17 mouse cellular contexts compared by ENCODE assay signal in genomic region chr1:134815748-134816147, GRCm38 (mm10).
DNase-seq lines count a peak whose midpoint lies in the region; ATAC-seq and TF ChIP-seq lines count a peak whose summit lies in the region.
"Had no signal": no experiment of that assay in that cellular context is flagged by ENCODE, and none has a peak within 500 bp of the region (broad histone marks: within the 10 kb centered on the region; RNA-seq: fewer than 3 reads in every experiment).

No protein-coding gene starts in this region.

- no peak for ATAC-seq in heart, embryonic 13.5 days (ENCODE audit: extremely low read depth, insufficient number of reproducible peaks, low FRiP score, low TSS enrichment)
- no peak for ATAC-seq in intestine, embryonic 14.5 days (replicated peaks; ENCODE audit: low FRiP score, low TSS enrichment, low read depth)
- ATAC-seq in intestine, postnatal 0 days = no peak
- no peak for ATAC-seq in stomach, embryonic 15.5 days (ENCODE audit: insufficient read depth, low FRiP score, low read depth)
- no peak for ATAC-seq in stomach, postnatal 0 days (ENCODE audit: low FRiP score, low TSS enrichment)

- no peak overlapping the region for H3K4me2 ChIP-seq in heart, embryonic 13.5 days
- no peak overlapping the region for H3K4me2 ChIP-seq in intestine, embryonic 14.5 days (ENCODE audit: low read length)
- no peak overlapping the region for H3K4me2 ChIP-seq in intestine, postnatal 0 days (replicated peaks; ENCODE audit: low read depth)
- H3K4me2 ChIP-seq in stomach, embryonic 15.5 days = no peak overlapping the region
- H3K4me2 ChIP-seq in stomach, postnatal 0 days (replicated peaks; ENCODE audit: low read depth) = no peak overlapping the region
- H3K4me2 ChIP-seq: midbrain, embryonic 12.5 days had no signal

- 79% methylated on average over 3 of the region's 3 CpGs for WGBS in heart, embryonic 13.5 days
- WGBS in intestine, embryonic 14.5 days = 59% methylated on average over 3 of the region's 3 CpGs
- 76% methylated on average over 3 of the region's 3 CpGs for WGBS in intestine, postnatal 0 days
- whole genome bisulfite sequencing in stomach, embryonic 15.5 days = 85% methylated on average over 3 of the region's 3 CpGs
- WGBS in stomach, postnatal 0 days = 70% methylated on average over 3 of the region's 3 CpGs

- H3K36me3 ChIP-seq in heart, embryonic 13.5 days = peaks cover 27% of the 10 kb centered on the region
- no peaks in the 10 kb centered on the region for H3K36me3 ChIP-seq in intestine, embryonic 14.5 days (ENCODE audit: control insufficient read depth, insufficient read depth, low read length)
- no peaks in the 10 kb centered on the region for H3K36me3 ChIP-seq in intestine, postnatal 0 days (ENCODE audit: control insufficient read depth, insufficient read depth)
- H3K36me3 ChIP-seq in stomach, embryonic 15.5 days = no peaks in the 10 kb centered on the region
- 0 out of 2 replicates have a peak, but pooled peaks cover 2% of the 10 kb centered on the region for H3K36me3 ChIP-seq in stomach, postnatal 0 days (ENCODE audit: control insufficient read depth, insufficient read depth, low read length)
- H3K36me3 ChIP-seq: liver, embryonic 15.5 days; midbrain, embryonic 12.5 days had no signal

- no peak for TF ChIP-seq CTCF in intestine, postnatal 0 days (IDR thresholded peaks at IDR 0.05; ENCODE audit: low read depth)
- TF ChIP-seq CTCF in stomach, postnatal 0 days (IDR thresholded peaks at IDR 0.05; ENCODE audit: low read depth) = no peak

- H3K4me1 ChIP-seq in heart, embryonic 13.5 days = peaks cover 60% of the 10 kb centered on the region
- H3K4me1 ChIP-seq in intestine, embryonic 14.5 days (replicated peaks; ENCODE audit: control insufficient read depth, insufficient read depth, low read length) = peaks cover 26% of the 10 kb centered on the region; the same call in 1 of the 2 replicates
- H3K4me1 ChIP-seq in intestine, postnatal 0 days (replicated peaks; ENCODE audit: control insufficient read depth, insufficient read depth, low read length) = no peaks in the 10 kb centered on the region
- H3K4me1 ChIP-seq in stomach, embryonic 15.5 days = peaks cover 4% of the 10 kb centered on the region; the same call in 1 of the 2 replicates
- H3K4me1 ChIP-seq in stomach, postnatal 0 days (replicated peaks; ENCODE audit: control insufficient read depth, insufficient read depth) = no peaks in the 10 kb centered on the region
- H3K4me1 ChIP-seq: midbrain, embryonic 12.5 days had no signal

- H3K27me3 ChIP-seq in heart, embryonic 13.5 days (replicated peaks) = no peaks in the 10 kb centered on the region
- no peaks in the 10 kb centered on the region for H3K27me3 ChIP-seq in intestine, embryonic 14.5 days (replicated peaks; ENCODE audit: control insufficient read depth, insufficient read depth, low read length)
- no peaks in the 10 kb centered on the region for H3K27me3 ChIP-seq in intestine, postnatal 0 days (replicated peaks; ENCODE audit: control insufficient read depth, insufficient read depth, low read length)
- H3K27me3 ChIP-seq in stomach, embryonic 15.5 days (replicated peaks) = no peaks in the 10 kb centered on the region
- no peaks in the 10 kb centered on the region for H3K27me3 ChIP-seq in stomach, postnatal 0 days (ENCODE audit: control insufficient read depth, insufficient read depth, low read length)
- H3K27me3 ChIP-seq: liver, embryonic 15.5 days; midbrain, embryonic 12.5 days had no signal

- no peak overlapping the region for H3K4me3 ChIP-seq in heart, embryonic 13.5 days
- H3K4me3 ChIP-seq in intestine, embryonic 14.5 days (ENCODE audit: low read depth, low read length) = no peak overlapping the region
- H3K4me3 ChIP-seq in intestine, postnatal 0 days (ENCODE audit: low read depth, low read length) = no peak overlapping the region
- H3K4me3 ChIP-seq in stomach, embryonic 15.5 days (replicated peaks) = no peak overlapping the region
- no peak overlapping the region for H3K4me3 ChIP-seq in stomach, postnatal 0 days (ENCODE audit: low read depth, low read length)
- H3K4me3 ChIP-seq: liver, embryonic 15.5 days; midbrain, embryonic 12.5 days had no signal

- no peak for TF ChIP-seq EP300 in stomach, postnatal 0 days (optimal IDR thresholded peaks at IDR 0.05)

- 0 out of 2 replicates have a peak overlapping the region, but pooled peaks have one; percentile 8 for H3K9ac ChIP-seq in heart, embryonic 13.5 days
- no peak overlapping the region for H3K9ac ChIP-seq in intestine, embryonic 14.5 days (ENCODE audit: low read length)
- H3K9ac ChIP-seq in intestine, postnatal 0 days (ENCODE audit: low read depth, low read length) = no peak overlapping the region
- H3K9ac ChIP-seq in stomach, embryonic 15.5 days = no peak overlapping the region
- H3K9ac ChIP-seq in stomach, postnatal 0 days (ENCODE audit: low read length) = no peak overlapping the region
- H3K9ac ChIP-seq: liver, embryonic 15.5 days; midbrain, embryonic 12.5 days had no signal

- H3K9me3 ChIP-seq in heart, embryonic 13.5 days = no peaks in the 10 kb centered on the region
- H3K9me3 ChIP-seq in intestine, embryonic 14.5 days (ENCODE audit: control insufficient read depth, low read length) = no peaks in the 10 kb centered on the region
- no peaks in the 10 kb centered on the region for H3K9me3 ChIP-seq in intestine, postnatal 0 days (ENCODE audit: control insufficient read depth)
- no peaks in the 10 kb centered on the region for H3K9me3 ChIP-seq in stomach, embryonic 15.5 days
- no peaks in the 10 kb centered on the region for H3K9me3 ChIP-seq in stomach, postnatal 0 days (ENCODE audit: control insufficient read depth, low read length)
- H3K9me3 ChIP-seq: liver, embryonic 15.5 days; midbrain, embryonic 12.5 days had no signal

- DNase-seq in heart, adult 18-20 months = no peak
- no peak for DNase-seq in intestine, embryonic 14.5 days (ENCODE audit: low spot score)
- no peak for DNase-seq in stomach, postnatal 0 days (ENCODE audit: low spot score)
- DNase-seq in adrenal gland, adult (ENCODE audit: inconsistent age in 2 of 2, low spot score in 1 of 2) = no peak
- DNase-seq: adrenal gland, postnatal 25 days; cerebellum, adult 18-20 months; cerebellum, postnatal 36 days; kidney, adult 8-10 months; kidney, postnatal 4 days; retina, postnatal 1 day; right cerebral cortex, postnatal 4 days had no signal

- peak overlapping the region; percentile 88 for H3K27ac ChIP-seq in heart, embryonic 13.5 days (replicated peaks)
- H3K27ac ChIP-seq in intestine, embryonic 14.5 days (ENCODE audit: low read depth) = peak overlapping the region; percentile 77
- H3K27ac ChIP-seq in intestine, postnatal 0 days (ENCODE audit: low read depth, low read length) = no peak overlapping the region
- peak overlapping the region; percentile 5; the same call in 1 of the 2 replicates for H3K27ac ChIP-seq in stomach, embryonic 15.5 days
- H3K27ac ChIP-seq in stomach, postnatal 0 days (replicated peaks) = no peak overlapping the region
- H3K27ac ChIP-seq: liver, embryonic 15.5 days; macrophage; midbrain, embryonic 12.5 days had no signal

Comparison
In these comparisons a context has a peak if more than half of its experiments do, and no peak if none do; other contexts are left out.
1. H3K27ac ChIP-seq: peak in heart, embryonic 13.5 days (single experiment), intestine, embryonic 14.5 days (single experiment) and stomach, embryonic 15.5 days (single experiment); none in intestine, postnatal 0 days (single experiment) and stomach, postnatal 0 days (single experiment).